Mouse (Mus musculus) spleen, adult 2 months (tissue): ENCODE results near the gene Fdxacb1.

Experiments
- CTCF ChIP-seq: fragments of 200-500 bp; IDR thresholded peaks from 2 replicates; pipeline ENCODE4 v1.5.1; 2011; ENCODE audit warnings: mild to moderate bottlenecking, inconsistent platforms; ENCODE audit not compliant: insufficient read depth, insufficient read length, insufficient replicate concordance; ENCODE audit errors: extremely low read depth
- POLR2A ChIP-seq: fragments of 200-500 bp; IDR thresholded peaks from 2 replicates; pipeline ENCODE4 v1.6.1; 2011; ENCODE audit warnings: low read depth, low read length, inconsistent platforms

GRCm38 (mm10) chr9:50821651-50822050 is 53.6 kb downstream of the Fdxacb1 start:
- TF ChIP-seq POLR2A: no peak
- TF ChIP-seq CTCF: no peak
